Mouse (Mus musculus): ENCODE results near the gene Bcl6. TPM values are rescaled to one million over a fixed set of nuclear protein-coding genes. Genes with fewer than 3 reads are reported as not detected.

Gene Bcl6
- polyA plus RNA-seq, 1 experiment: 15.2 TPM

- peak; percentile 77 for DNase-seq (ENCODE audit: low spot score)
Measured at GRCm38 (mm10) chr16:23991170-23991569, 2.5 kb upstream of the Bcl6 start.

GRCm38 (mm10) chr16:23990161-23990970, 1.7 kb upstream of the Bcl6 start:
- no peak for DNase-seq (ENCODE audit: low spot score)

- DNase-seq (ENCODE audit: low spot score): no peak
Measured at GRCm38 (mm10) chr16:23989209-23990160, 833 bp upstream of the Bcl6 start.

GRCm38 (mm10) chr16:23988157-23988465, 541 bp downstream of the Bcl6 start:
- no peak for DNase-seq (ENCODE audit: low spot score)

GRCm38 (mm10) chr16:23987341-23988156, 1.1 kb downstream of the Bcl6 start:
- DNase-seq (ENCODE audit: low spot score): peak; percentile 61

- DNase-seq (ENCODE audit: low spot score): no peak
Measured at GRCm38 (mm10) chr16:23986871-23987270, 1.8 kb downstream of the Bcl6 start.

- DNase-seq (ENCODE audit: low spot score): no peak
Measured at GRCm38 (mm10) chr16:23986176-23986575, 2.5 kb downstream of the Bcl6 start.

- DNase-seq (ENCODE audit: low spot score): no peak
Measured at GRCm38 (mm10) chr16:23985467-23985861, 3.2 kb downstream of the Bcl6 start.

GRCm38 (mm10) chr16:23984760-23985466, 3.7 kb downstream of the Bcl6 start:
- peak; percentile 59 for DNase-seq (ENCODE audit: low spot score)

- DNase-seq (ENCODE audit: low spot score): peak; percentile 69
Measured at GRCm38 (mm10) chr16:23984183-23984582, 4.5 kb downstream of the Bcl6 start.

GRCm38 (mm10) chr16:23982891-23983588, 5.6 kb downstream of the Bcl6 start:
- peak; percentile 54 for DNase-seq (ENCODE audit: low spot score)

GRCm38 (mm10) chr16:23981925-23982851, 6.5 kb downstream of the Bcl6 start:
- no peak for DNase-seq (ENCODE audit: low spot score)

- no peak for DNase-seq (ENCODE audit: low spot score)
Measured at GRCm38 (mm10) chr16:23980991-23981720, 7.5 kb downstream of the Bcl6 start.

GRCm38 (mm10) chr16:23980201-23980870, 8.3 kb downstream of the Bcl6 start:
- DNase-seq (ENCODE audit: low spot score): no peak

GRCm38 (mm10) chr16:23979446-23979845, 9.2 kb downstream of the Bcl6 start:
- no peak for DNase-seq (ENCODE audit: low spot score)

- DNase-seq (ENCODE audit: low spot score): no peak
Measured at GRCm38 (mm10) chr16:23978495-23978894, 10.2 kb downstream of the Bcl6 start.

GRCm38 (mm10) chr16:23977732-23978131, 10.9 kb downstream of the Bcl6 start:
- no peak for DNase-seq (ENCODE audit: low spot score)

- no peak for DNase-seq (ENCODE audit: low spot score)
Measured at GRCm38 (mm10) chr16:23976196-23976595, 12.5 kb downstream of the Bcl6 start.
